Mouse (Mus musculus): ENCODE measurements around the gene Alk.

DNA sequence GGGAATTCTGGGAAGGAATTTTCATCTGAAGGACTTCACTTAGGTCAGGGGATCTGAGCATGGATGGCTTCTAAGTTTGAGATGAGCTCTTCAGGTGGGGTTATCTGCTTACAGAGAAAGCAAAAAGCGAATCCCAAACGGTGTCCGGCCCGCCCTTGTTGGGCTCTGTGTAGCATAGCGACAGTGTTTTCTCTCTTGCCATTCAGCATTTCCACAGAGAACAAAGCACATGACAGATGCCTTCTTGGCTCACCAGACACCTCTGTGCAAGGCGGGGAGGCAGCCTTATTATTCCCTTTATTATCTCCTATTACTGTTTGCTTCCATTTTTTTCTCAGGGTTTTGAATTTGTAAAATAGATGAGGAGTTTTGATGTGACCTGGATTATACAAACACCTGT is 99.8 kb downstream of the Alk start:
- no peak for TF ChIP-seq CTCF (IDR thresholded peaks at IDR 0.05)
- TF ChIP-seq POLR2A (IDR thresholded peaks at IDR 0.05; ENCODE audit: insufficient read depth, low read depth, low read length) = no peak
